Mouse (Mus musculus): Measurements from ENCODE around the gene Tmem35b.

- TF ChIP-seq CTCF (IDR thresholded peaks at IDR 0.05) (no peak), EP300 (IDR thresholded peaks at IDR 0.05) (no peak)
These were observed 49.1 kb downstream of the Tmem35b start for GRCm38 (mm10) chr4:127172614-127173013.
